Mouse (Mus musculus): ENCODE measurements around the gene Cdkn2aip. TPM values are rescaled to one million over a fixed set of nuclear protein-coding genes. Genes with fewer than 3 reads are reported as not detected.

Cdkn2aip gene
- polyA plus RNA-seq, 1 experiment from 2014 or later, result 17.1 TPM

- Histone ChIP-seq H3K36me3 (peaks cover 6% of the 10 kb centered on the region; the same call in 1 of the 2 replicates), H3K9me3 (replicated peaks) (no peaks in the 10 kb centered on the region), H3K4me3 (peak overlapping the region; percentile 94), H3K27ac (peak overlapping the region; percentile 91), H3K4me2 (peak overlapping the region; percentile 94), H3K9ac (peak overlapping the region; percentile 94), H3K4me1 (peaks cover 26% of the 10 kb centered on the region), H3K27me3 (replicated peaks) (no peaks in the 10 kb centered on the region)
- WGBS (ENCODE audit: insufficient replicate concordance), result under 1% methylated on average over 51 of the region's 59 CpGs
- ATAC-seq, result peak; percentile 2
These were observed 39.5 kb downstream of the Cdkn2aip start for GRCm38 (mm10) chr8:47674140-47674776.

GRCm38 (mm10) chr8:47673317-47674139, 40.2 kb downstream of the Cdkn2aip start:
- WGBS (ENCODE audit: insufficient replicate concordance), result under 1% methylated on average over 50 of the region's 53 CpGs

GRCm38 (mm10) chr8:47664231-47664785, 49.4 kb downstream of the Cdkn2aip start:
- Histone ChIP-seq H3K9ac (no peak overlapping the region), H3K36me3 (peaks cover 37% of the 10 kb centered on the region), H3K4me3 (no peak overlapping the region), H3K27me3 (replicated peaks) (no peaks in the 10 kb centered on the region), H3K27ac (no peak overlapping the region), H3K4me1 (no peaks in the 10 kb centered on the region), H3K4me2 (no peak overlapping the region), H3K9me3 (replicated peaks) (no peaks in the 10 kb centered on the region)
- WGBS (ENCODE audit: insufficient replicate concordance), result 70% methylated on average over 8 of the region's 8 CpGs
- ATAC-seq, result no peak

More at GRCm38 (mm10) chr8:47673317-47674139, 40.2 kb downstream of the Cdkn2aip start:
- peak overlapping the region; percentile 94 for H3K9ac ChIP-seq
- H3K27ac ChIP-seq, result peak overlapping the region; percentile 91
- peaks cover 26% of the 10 kb centered on the region for H3K4me1 ChIP-seq
- peaks cover 8% of the 10 kb centered on the region for H3K36me3 ChIP-seq
- H3K9me3 ChIP-seq (replicated peaks), result no peaks in the 10 kb centered on the region
- peak overlapping the region; percentile 94 for H3K4me3 ChIP-seq
- peak overlapping the region; percentile 94 for H3K4me2 ChIP-seq
- peak; percentile 59 for ATAC-seq
- no peaks in the 10 kb centered on the region for H3K27me3 ChIP-seq (replicated peaks)

GRCm38 (mm10) chr8:47663201-47663600, 50.5 kb downstream of the Cdkn2aip start:
- H3K9me3 ChIP-seq (replicated peaks), result no peaks in the 10 kb centered on the region
- no peak overlapping the region for H3K4me2 ChIP-seq
- no peaks in the 10 kb centered on the region for H3K27me3 ChIP-seq (replicated peaks)
- no peak overlapping the region for H3K9ac ChIP-seq
- no peaks in the 10 kb centered on the region for H3K4me1 ChIP-seq
- peaks cover 27% of the 10 kb centered on the region for H3K36me3 ChIP-seq
- no peak overlapping the region for H3K27ac ChIP-seq
- H3K4me3 ChIP-seq, result no peak overlapping the region
- no peak for ATAC-seq
- WGBS (ENCODE audit: insufficient replicate concordance), result 84% methylated on average over 5 of the region's 5 CpGs

- no peaks in the 10 kb centered on the region for H3K27me3 ChIP-seq (replicated peaks)
- H3K4me2 ChIP-seq, result no peak overlapping the region
- no peak overlapping the region for H3K27ac ChIP-seq
- no peaks in the 10 kb centered on the region for H3K4me1 ChIP-seq
- H3K36me3 ChIP-seq, result peaks cover 22% of the 10 kb centered on the region
- no peaks in the 10 kb centered on the region for H3K9me3 ChIP-seq (replicated peaks)
- ATAC-seq, result no peak
- no peak overlapping the region for H3K4me3 ChIP-seq
- no peak overlapping the region for H3K9ac ChIP-seq
- 88% methylated on average over 5 of the region's 5 CpGs for WGBS (ENCODE audit: insufficient replicate concordance)
These were observed 51.0 kb downstream of the Cdkn2aip start for GRCm38 (mm10) chr8:47662716-47663115.

GRCm38 (mm10) chr8:47660394-47660793, 53.3 kb downstream of the Cdkn2aip start:
- Histone ChIP-seq H3K4me3 (no peak overlapping the region), H3K36me3 (peaks cover 5% of the 10 kb centered on the region), H3K27me3 (replicated peaks) (no peaks in the 10 kb centered on the region), H3K4me1 (no peaks in the 10 kb centered on the region), H3K27ac (no peak overlapping the region), H3K9me3 (replicated peaks) (no peaks in the 10 kb centered on the region), H3K9ac (no peak overlapping the region), H3K4me2 (no peak overlapping the region)
- WGBS (ENCODE audit: insufficient replicate concordance), result 82% methylated on average over 7 of the region's 7 CpGs
- ATAC-seq, result no peak

- Histone ChIP-seq H3K36me3 (no peaks in the 10 kb centered on the region), H3K4me1 (no peaks in the 10 kb centered on the region), H3K9ac (no peak overlapping the region), H3K27me3 (replicated peaks) (no peaks in the 10 kb centered on the region), H3K9me3 (replicated peaks) (no peaks in the 10 kb centered on the region), H3K27ac (no peak overlapping the region), H3K4me2 (no peak overlapping the region), H3K4me3 (no peak overlapping the region)
- WGBS (ENCODE audit: insufficient replicate concordance), result 79% methylated on average over 4 of the region's 5 CpGs
- ATAC-seq, result no peak
These were observed 54.3 kb downstream of the Cdkn2aip start for GRCm38 (mm10) chr8:47659463-47659862.

Other genes with a start within 250 kb of the Cdkn2aip start
- gene Trappc11, start 180.5 kb downstream of the Cdkn2aip start, polyA plus RNA-seq (2016; fragmentation: Nextera tagmentation; extraction: Ambion mirVana), result 22.6 and 23.9 TPM in 2 replicates
- gene Rwdd4a, start 180.3 kb downstream of the Cdkn2aip start, polyA plus RNA-seq (2016; fragmentation: Nextera tagmentation; extraction: Ambion mirVana), result 35.0 and 36.3 TPM in 2 replicates
- gene Ing2, start 38.4 kb downstream of the Cdkn2aip start, polyA plus RNA-seq (2016; fragmentation: Nextera tagmentation; extraction: Ambion mirVana), result 14.9 and 15.1 TPM in 2 replicates
- not detected in 2 replicates for gene Cldn24, start 108.2 kb upstream of the Cdkn2aip start, polyA plus RNA-seq (2016; fragmentation: Nextera tagmentation; extraction: Ambion mirVana)
- gene Cldn22, start 110.5 kb upstream of the Cdkn2aip start, polyA plus RNA-seq (2016; fragmentation: Nextera tagmentation; extraction: Ambion mirVana), result not detected in 2 replicates